Mouse (Mus musculus): ENCODE measurements at regions not wholly inside any gene's neighbourhood (a gene's known extent, or its start where the extent isn't known, plus 50 kb on each side); places are given as distances from the start of the nearest gene placed in this dataset.

DNA sequence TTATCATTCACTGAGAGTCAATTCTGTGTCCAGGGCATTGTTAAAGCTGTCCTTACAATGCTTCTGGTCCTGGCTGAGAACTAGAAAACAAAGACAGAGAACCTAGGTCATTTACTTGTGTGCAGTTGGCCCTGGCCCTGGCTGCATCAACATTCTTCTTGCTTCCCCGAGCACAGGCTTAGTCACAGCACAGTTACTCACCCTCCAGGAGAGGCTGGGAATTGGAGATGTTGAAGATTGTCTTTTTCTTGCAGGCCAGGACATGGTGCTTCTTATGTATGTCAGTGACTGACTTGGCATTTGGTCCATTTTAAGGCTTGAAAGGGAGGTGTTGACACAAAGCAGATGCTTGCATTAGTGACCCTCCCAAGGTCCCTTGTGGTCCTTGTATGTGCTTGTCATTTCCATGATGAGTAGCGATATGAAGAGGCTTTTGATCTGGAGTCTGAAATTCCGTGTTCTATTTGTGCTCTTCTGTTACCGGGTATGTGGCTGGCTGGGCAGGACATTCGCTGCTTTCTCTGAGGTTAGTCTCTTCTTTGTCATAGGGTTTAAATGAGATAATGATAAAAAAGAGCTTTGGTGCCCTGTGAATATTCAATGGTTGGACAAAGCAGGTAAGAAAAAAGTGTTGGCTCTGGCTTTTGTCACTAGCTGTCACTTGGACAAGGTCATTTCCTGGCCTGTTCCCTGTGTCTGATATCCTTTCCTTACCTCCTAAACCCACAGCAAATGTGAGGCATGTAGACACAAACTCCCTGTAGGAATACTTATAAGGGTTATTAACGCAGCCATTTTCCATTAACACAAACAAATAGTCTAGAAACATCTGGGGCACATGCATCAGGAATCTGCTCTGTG is 285.0 kb upstream of the Gm21798 start:
- DNase-seq: no peak

DNA sequence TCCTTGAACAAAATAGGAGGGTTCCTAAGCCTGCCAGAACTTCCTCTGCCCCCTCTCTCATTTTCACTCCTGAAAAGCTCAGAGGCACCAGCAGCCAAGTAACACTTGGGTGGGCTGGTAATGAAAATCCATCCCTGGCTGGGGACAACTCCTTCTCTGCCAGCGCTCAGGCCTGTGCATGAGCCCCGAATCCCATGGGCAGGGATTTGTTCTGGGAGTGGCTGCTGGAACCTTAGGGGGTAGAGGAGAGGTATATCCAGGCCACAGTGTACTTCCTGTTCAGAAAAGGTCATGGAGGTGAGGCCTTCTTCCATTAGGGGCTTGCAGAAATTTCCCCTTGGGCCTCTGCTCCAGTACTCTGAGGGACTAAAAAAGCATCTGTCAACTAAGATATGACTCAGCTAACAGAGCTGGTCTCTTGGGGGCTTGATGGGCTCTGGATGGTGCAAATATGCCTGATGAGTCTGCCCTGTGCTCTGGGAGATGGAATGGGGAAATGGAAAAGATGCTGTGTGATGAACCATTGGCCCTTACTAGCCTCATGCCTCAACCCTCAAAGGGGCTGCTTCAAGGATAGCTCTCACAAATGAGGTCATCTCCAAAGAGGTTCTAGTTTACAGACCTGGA is 284.2 kb upstream of the Gm21798 start:
- no peak for DNase-seq

DNA sequence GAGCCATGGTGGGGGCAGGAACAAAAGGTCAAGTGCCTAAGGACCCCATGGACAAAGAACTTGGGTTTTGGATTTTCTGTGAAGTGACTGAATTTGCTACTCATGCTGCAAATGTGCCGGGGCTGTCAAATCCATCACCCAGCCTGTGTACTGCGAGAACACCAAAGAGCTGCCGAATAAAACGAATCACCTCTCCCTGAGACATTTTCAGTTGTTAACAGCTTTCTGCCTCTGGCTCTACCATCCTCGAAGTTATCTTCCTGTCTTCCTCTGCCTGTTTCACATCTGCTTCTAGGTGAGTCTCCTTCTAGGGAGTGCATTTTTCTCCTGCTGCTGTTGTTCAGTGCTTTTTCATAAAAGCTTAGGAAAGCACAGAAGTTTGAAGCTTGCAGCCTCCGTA is 283.3 kb upstream of the Gm21798 start:
- no peak for DNase-seq

DNA sequence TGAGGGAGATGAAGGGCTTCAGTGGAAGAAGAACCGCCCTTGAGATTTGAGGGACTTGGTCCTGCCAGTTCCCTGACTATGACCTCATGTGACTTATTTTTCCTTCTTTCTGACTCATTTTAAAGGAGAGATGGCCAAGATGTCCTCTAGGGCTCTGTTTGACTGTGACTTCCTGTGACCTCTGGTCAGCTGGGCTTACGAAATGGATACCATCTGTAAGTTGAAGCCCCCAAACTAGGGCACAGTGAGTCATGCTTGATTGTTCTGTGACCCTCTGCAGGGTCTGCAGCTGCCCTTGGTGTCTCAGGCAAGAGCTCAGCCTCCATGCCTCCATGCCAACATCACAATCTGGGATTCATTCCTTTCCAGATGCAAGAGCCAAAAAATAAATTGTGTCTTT is 282.3 kb upstream of the Gm21798 start:
- no peak for DNase-seq

DNA sequence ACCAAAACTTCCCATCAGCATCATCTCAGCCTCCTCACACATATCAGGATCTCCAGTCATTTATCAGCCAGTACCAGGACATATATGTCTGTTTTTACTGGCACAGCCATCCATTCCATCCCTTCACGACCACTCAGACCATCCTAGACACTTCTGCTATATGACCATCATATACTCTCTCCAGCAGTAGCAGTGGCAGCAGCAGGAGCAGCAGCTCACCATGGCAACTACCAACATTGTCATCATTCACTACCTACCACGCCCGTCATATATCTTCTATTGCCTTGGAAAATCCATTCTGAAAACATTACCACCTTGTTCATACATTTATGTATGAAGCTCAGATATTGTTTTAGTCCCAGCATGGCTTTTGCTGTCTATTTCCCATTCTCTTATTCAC is 276.1 kb upstream of the Gm21798 start:
- DNase-seq: no peak

DNA sequence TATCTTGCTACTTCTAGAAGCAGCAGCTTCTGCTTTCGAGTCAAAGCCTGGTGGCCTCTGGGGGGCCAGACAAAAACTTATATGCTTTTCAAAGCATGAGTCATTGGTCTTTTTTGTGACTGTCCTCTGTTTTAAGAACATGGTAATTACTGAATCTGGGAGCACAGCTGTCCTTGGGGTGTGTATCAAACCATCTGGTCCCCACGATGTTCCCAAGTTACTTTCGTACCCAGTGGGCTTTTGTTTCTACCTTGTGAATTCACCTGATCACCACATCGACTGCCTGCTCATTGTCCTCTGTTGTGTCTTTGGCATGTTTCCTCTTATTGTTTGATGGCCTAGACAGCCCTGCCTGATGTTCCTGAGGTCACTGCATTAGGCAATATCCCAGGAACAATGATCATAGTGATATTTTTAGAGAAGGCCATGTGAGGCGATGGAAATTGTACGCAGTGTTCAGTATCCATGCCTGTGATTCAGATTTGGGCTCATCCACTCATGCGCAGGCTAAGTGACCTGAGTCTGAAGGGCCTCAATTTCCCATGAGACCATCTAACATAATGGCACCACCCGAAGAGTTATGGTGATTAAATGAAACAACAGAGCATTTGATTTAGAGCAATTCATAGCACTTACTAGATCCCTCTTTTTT is 275.1 kb upstream of the Gm21798 start:
- DNase-seq: no peak

DNA sequence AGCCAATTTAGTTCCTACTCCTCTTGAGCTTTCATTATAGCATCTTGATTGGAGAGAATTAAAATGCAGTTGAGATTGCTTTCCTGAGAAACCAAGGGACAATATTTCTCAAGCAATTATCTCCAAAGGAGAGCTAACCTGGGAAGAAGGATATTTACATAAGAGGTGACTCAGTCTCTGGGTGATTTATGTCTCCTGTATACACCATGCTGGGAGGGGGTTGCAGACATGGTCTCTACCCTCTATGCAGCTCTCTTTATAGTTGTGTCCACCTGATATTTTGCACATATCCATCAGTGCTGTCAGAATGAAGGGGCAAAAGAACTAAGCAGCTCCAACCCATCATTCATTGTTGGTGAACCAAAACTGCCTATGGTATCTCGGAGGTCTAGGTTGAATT is 274.6 kb upstream of the Gm21798 start:
- DNase-seq: no peak

DNA sequence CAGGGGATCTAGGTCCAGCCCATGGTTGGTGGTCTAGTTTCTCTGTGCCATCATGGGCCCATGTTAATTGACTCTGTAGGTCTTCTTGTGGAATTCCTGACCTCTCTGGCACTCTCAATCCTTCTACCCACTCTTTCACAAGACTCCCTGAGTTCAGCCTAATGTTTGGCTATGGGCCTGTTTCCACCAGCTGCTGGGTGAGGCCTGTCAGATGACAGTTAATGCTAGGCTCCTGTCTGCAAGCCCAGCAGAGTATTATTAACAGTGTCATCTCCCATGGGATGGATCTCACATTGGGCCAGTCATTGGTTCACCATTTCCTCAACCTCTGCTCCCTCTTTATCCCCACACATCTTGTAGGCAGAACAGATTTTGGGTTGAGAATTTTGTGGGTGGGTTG is 271.5 kb upstream of the Gm21798 start:
- DNase-seq: no peak

DNA sequence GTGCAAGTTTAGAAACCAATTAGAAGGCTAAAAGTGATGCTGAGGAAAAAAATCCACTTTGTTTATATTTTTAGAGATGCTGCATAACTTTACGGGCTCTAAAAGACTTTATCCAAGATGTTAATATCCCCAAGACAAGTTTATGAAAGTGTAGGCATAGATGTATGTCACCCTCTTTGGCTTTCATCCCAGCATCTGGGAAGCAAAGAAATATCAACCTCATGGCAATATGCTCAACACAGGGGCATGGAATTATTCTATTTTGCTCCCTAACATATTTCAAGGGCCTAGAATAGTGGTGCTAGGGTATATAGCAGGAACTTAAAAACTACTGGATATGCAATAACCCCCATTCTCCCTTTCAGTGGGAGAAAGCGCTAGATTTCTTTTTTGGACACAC is 260.0 kb upstream of the Gm21798 start:
- no peak for DNase-seq

DNA sequence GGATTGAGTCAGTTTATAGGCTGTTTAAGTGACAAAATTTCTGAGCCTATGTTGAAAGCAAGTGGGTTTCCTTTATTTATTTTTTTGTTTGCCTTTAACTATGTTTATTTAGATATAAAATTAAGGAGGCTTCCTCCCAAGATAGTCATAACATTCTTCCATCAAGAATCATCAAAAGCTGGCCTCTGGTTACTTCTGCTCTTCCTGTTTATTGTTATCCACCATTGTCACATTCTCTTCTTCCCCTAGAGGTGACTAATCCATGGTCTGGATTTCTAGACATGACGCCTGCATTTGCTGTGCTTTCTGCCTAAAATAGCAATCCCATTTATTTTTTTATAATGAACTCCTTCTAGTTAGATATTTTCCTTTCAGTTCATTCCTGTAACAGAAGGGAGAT is 259.3 kb upstream of the Gm21798 start:
- DNase-seq: no peak

DNA sequence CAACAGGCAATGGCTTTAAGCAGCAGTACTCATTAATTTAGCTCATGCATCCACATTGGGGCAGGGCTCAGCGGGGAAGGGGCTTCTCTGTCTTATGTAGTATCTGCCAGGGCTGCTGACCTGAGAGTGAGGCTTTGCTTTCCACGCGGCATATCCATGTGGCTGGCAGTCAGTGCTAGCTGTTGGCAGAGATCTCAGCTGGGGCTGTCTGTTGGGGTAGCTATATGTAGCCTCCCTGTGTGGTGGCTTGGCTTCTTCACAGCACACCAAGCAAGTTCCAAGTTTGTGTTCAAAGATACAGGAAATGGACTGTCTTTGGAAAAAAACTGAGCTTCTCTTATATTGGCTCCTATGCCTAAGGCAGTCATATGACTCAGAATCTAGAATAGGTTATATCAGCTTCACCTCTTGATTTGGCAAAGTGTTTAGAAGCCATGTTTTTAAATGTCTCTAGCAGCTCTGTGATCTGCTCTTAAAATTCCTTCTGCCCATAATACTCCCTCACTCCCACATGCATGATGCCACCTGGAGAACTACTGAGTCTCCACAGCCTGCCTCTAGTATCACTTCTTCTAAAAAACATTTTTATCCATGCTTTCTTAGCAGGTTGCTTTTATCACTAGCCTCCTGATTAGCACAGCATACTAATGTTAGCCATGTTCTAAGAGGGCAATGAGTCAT is 254.9 kb upstream of the Gm21798 start:
- DNase-seq: no peak

DNA sequence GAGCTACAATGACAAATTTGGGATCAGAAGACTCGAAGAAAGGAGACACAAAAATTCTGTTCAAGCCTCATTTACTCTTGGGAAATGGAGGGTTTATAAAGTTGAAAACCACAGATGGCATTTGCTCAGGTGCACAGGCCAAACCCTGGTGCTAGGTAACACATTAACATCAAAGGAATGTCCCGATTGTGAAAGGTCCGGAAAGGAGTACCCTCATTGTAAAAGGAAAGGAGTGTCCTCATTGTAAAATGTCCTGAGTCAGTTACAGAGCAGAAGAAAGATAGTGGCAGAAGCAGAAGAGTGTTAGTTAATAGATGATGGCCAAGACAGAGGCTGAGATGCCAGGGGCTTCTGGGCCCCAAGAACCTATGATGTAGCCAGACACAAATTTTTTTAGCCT is 252.8 kb upstream of the Gm21798 start:
- no peak for DNase-seq

DNA sequence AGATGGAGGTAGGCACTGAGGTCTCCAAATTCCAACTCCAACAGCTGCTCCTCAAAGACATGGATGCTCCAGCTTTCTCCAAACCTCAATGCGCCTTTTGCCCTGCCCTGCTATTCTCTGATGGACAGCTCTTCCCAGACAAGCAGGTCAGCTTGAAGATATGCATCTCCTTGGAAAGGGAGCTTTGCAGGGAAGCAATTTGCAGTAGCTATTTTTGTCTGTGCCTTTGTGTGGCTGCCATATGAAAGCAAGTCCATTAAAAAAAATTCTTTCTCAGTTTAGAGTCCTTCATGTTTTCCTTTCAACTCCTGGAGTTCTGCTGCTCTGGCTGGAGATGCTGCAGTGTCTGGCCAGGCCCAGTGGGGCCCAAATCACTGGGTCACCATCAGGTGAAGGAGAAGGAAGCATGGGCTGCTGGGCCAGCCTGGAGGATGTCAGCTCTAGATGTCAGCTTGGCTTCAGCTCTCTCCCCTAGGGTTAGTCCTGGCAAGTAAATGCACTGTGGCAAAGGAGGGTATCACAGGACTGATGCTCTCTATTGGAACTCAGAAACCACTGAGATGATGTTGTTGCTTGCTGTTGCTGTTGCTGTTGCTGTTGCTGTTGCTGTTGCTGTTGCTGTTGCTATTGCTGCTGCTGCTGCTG is 240.5 kb upstream of the Gm21798 start:
- no peak for DNase-seq

DNA sequence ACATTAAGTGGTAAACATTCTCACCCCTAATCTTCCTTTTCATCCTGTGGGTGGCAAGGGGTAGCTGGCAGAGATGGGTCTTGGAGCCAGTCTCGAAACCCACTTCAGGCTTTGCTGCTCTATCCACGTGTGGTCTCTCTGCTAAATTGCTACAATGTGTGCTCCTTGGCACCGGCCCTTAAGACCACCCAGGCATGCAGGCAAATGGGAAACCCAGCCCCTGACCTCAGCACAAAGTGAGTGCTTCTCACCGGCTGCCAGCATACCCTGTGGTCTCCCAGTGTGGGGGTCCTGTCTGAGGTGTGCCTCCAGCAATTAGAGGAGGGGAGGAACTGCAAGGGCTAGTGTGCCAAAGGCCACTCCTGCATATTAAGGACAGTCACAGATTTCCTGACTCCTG is 238.5 kb upstream of the Gm21798 start:
- DNase-seq: no peak

DNA sequence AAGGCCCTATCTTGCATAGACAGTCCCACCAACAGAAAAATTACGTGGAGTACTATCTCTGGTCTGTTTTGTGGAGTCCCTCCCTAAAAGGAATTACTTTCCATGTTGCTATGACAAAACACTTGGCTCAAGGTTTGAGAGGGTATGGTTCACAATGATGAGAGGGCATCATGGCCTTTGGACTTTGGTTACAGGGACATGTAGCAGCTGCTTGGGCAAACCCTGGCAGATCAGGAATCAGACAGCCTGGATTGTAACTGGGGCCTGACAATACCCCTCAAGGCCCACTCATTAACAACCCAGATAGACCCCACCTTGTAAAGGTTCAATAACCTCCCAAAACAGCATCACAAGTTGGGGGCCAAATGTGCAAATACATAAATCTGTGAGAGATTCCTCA is 237.0 kb upstream of the Gm21798 start:
- no peak for DNase-seq

DNA sequence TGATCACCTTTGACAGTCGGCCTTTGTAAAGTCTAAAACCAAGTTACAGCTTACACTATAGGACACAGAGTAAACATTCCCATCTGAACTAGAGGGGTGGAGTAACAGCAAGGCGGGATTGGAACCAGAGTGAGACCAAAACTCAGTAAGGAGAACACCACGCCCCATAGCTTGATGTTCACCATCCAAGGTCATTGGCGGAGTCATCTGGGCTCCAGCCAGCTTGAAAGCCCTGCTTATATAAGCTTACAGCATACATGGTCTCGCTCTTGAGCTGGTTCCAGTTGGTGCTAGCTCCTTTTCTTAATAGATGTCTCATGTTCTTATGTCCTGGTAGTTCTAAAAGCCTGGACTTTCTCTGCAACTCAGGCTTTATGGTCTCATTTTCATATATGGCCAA is 236.4 kb upstream of the Gm21798 start:
- no peak for DNase-seq

DNA sequence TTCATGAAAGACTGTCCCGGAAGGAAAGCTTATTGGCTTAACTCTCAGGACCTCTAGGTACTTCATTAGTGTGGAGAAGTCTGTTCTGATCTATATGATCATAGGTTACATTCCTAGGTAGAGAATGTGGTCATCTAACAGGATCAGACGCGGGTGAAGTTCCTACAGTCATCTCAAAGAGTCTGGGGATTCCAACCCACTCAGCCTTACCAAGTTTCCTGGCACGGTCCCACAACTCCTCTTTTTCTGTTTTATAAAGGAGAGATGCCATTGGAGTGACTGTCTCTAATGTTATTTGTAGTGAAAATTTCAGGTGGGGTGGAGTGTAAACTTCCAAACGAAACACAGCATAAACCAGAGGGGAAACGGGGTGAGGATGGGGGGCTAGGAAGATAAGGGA is 233.4 kb upstream of the Gm21798 start:
- no peak for DNase-seq

DNA sequence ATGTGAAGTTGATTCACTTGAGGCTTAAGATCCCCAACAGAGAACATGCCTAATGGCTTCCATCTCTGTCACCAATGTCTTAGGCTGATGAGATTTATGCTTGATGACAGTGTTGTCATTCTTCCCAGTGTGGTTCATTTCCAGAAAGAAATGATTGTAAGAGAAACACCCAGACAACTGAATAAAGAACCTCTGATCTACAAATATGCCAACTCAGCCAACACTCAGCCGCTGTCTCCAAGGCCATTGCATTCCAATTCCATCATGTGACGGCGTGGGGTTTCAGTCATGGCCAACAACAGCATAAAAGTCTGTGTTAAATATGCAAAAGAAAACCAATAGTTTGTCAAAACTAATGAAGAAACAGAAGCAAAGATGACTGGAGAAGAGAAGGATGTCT is 230.7 kb upstream of the Gm21798 start:
- DNase-seq: no peak

DNA sequence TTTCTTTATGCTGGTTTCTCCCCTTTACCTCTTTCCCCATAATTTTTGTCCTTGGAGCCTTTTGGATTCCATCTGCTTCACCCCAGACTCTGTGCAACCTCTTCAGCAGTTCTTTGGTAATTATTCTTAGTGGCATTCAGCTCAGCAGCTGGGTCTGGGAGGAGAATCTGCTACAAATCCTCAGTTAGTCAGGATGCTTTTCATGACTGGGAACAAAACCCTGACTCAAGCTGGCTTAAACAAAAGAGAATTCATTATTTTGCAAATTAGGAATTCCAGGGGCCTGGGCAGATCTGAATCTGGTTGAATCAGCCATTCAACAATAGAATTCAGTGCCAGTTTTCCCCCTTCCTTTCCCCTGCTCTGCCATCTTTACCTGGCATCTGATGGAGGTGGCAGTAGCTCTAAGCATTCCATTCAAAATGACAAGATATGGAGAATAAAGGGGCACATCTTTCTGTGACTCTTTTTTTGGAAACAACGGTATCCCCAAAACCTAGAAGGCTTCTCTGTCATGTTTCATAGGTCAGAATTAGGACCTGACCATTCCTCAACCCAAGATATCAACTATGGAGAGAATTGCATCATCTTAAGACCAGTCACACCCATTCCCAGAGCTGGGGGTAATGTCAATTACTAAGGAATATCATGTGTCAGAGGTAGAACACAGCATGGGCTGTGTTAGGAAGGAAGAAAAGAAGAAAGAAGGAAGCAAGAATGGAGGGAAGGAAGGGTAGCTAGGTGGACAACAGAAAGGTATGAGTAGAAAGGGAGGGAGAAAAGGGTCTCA is 227.2 kb upstream of the Gm21798 start:
- DNase-seq: no peak

DNA sequence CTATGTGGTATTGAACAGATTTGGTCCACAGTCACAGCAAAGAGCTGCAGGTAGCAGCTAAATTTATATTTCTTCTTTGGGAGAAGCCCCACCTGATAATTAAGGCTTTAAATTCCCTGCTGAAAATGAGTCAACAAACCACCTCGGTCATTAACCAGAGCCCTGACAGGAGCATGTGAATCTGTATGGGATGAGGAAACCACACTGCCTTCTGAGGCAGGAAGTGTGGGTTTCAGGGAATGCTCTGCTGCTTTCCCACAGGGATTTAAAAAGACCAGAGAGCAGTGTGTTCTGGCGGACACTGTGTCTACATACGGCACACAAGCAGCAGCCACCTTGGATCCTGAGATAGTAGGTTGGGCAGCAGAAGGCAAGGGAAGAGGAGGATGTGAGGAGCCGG is 204.0 kb upstream of the Gm21798 start:
- DNase-seq: no peak

DNA sequence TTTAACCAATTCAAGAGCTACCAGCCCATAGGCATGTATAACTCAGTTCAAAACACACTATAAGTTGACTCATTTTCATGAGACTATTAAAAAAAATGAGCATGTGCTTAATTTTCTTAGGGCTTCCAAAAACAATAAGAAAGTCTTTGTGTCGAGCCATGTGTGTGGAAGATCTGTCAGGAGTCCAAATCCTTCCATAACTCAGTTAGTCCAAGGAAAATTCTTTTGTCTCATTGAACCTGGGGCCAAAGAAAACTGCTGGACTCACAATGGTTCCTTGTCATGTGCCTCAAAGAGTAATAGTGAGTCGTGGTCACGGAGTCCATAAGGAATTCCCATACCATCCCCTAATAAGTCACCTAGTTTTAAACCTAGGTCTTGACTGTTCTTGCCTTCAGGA is 199.0 kb upstream of the Gm21798 start:
- no peak for DNase-seq

DNA sequence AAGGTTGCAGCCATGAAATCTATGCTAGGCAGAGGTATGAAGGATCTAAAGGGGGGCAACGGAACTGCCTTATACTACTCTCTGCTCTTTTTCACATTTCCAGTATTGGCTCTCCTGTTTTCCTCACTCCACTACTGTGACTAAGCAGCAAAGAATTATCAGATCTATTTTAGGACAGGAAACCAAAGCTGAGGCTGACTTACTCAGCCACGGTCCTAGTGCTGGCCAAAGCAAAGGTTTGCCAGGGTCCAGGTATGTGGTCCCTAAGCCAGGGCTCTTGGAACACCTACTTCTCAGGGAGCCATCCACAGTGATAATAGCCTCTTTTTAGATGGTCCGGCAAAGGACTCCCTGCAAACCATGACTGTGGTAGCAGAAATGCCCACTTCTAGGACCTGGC is 195.6 kb upstream of the Gm21798 start:
- no peak for DNase-seq
